Mouse (Mus musculus) limb, embryonic 14.5 days (tissue): ENCODE results near the gene Myo1c. TPM values are rescaled to one million over a fixed set of nuclear protein-coding genes. Genes with fewer than 3 reads are reported as not detected.
"Not testable (repeated sequence)": the region's sequence is repeated elsewhere in the genome, so short reads cannot be mapped to it uniquely, and the experiment has no call there.

Experiments used
- ATAC-seq: fragments of 200-750 bp; cut with Nextera tagmentation; 2 replicates; pipeline ENCODE4 v1.8.0; 2017; ENCODE audit warnings: low read depth, moderate number of reproducible peaks, moderate TSS enrichment; ENCODE audit not compliant: low FRiP score
- DNase-seq: peaks from one replicate; pipeline ENCODE4 v3.0.0-alpha.2; 2015; ENCODE audit warnings: low spot score
- H3K27ac ChIP-seq: fragments of 300-500 bp; sonication (generic); replicated peaks from 2 replicates; pipeline ENCODE4 v1.5.1; 2014; ENCODE audit warnings: low read depth, mild to moderate bottlenecking, low read length, moderate library complexity, mixed read lengths
- H3K27me3 ChIP-seq: fragments of 300-500 bp; sonication (generic); 2 replicates; pipeline ENCODE4 v1.6.1; 2014; ENCODE audit warnings: low read length, mixed read lengths; ENCODE audit not compliant: control insufficient read depth, insufficient read depth
- H3K36me3 ChIP-seq: fragments of 300-500 bp; sonication (generic); 2 replicates; pipeline ENCODE4 v1.6.1; 2014; ENCODE audit warnings: mild to moderate bottlenecking, low read length, moderate library complexity, mixed read lengths; ENCODE audit not compliant: control insufficient read depth, insufficient read depth
- H3K4me1 ChIP-seq: fragments of 300-500 bp; sonication (generic); 2 replicates; pipeline ENCODE4 v1.6.1; 2014; ENCODE audit warnings: antibody characterized with exemption, low read length, mixed read lengths; ENCODE audit not compliant: control insufficient read depth, insufficient read depth
- H3K4me2 ChIP-seq: fragments of 300-500 bp; sonication (generic); replicated peaks from 2 replicates; pipeline ENCODE4 v1.6.1; 2014; ENCODE audit warnings: low read depth, mild to moderate bottlenecking, low read length, moderate library complexity; ENCODE audit not compliant: severe bottlenecking
- H3K4me3 ChIP-seq: fragments of 300-500 bp; sonication (generic); replicated peaks from 2 replicates; pipeline ENCODE4 v1.5.1; 2014; ENCODE audit warnings: low read length
- H3K9ac ChIP-seq: fragments of 300-500 bp; sonication (generic); 2 replicates; pipeline ENCODE4 v1.6.1; 2014; ENCODE audit warnings: mild to moderate bottlenecking, low read depth, low read length, moderate library complexity; ENCODE audit not compliant: severe bottlenecking
- H3K9me3 ChIP-seq: fragments of 300-500 bp; sonication (generic); 2 replicates; pipeline ENCODE4 v1.6.1; 2016; ENCODE audit warnings: low read length; ENCODE audit not compliant: control insufficient read depth
- POLR2A ChIP-seq: fragments of 200-500 bp; IDR thresholded peaks from 2 replicates; pipeline ENCODE4 v1.8.0; 2012; ENCODE audit warnings: inconsistent platforms, mild to moderate bottlenecking, moderate library complexity, borderline replicate concordance; ENCODE audit not compliant: insufficient read depth, insufficient read length; ENCODE audit errors: extremely low read depth
- WGBS: fragments of 180-500 bp; shearing (Covaris S2); extraction: QIAGEN DNeasy Blood & Tissue Kit; methylation state at CpG from one replicate; pipeline ENCODE4 v1.1.7; 2014; 5-methylcytosine and 5-hydroxymethylcytosine counted together
- polyA plus RNA-seq, 2 experiments: library from polyadenylated mRNA; depleted of rRNA in 1 of 2; stranded (reverse) in 1 of 2; unstranded in 1 of 2; fragments of >200 nt; fragmentation: Nextera tagmentation in 1 of 2; extraction: Ambion mirVana in 1 of 2; gene quantifications; 2 replicates each; pipeline versions ENCODE4 v1.2.1 to v1.2.3; 2012 to 2014

The Myo1c gene
- polyA plus RNA-seq, 2 experiments, result 44.3 to 54.2 TPM

GRCm38 (mm10) chr11:75689977-75690376, 39.7 kb downstream of the Myo1c start:
- TF ChIP-seq POLR2A, result no peak
- H3K9me3 ChIP-seq, result no peaks in the 10 kb centered on the region
- no peaks in the 10 kb centered on the region for H3K4me1 ChIP-seq
- DNase-seq, result no peak
- no peaks in the 10 kb centered on the region for H3K27me3 ChIP-seq
- no peak overlapping the region for H3K9ac ChIP-seq
- no peak overlapping the region for H3K4me2 ChIP-seq
- peaks cover 42% of the 10 kb centered on the region for H3K36me3 ChIP-seq
- 92% methylated on average over 1 of the region's 1 CpGs for WGBS
- no peak overlapping the region for H3K4me3 ChIP-seq
- H3K27ac ChIP-seq, result no peak overlapping the region
- ATAC-seq, result no peak

DNA sequence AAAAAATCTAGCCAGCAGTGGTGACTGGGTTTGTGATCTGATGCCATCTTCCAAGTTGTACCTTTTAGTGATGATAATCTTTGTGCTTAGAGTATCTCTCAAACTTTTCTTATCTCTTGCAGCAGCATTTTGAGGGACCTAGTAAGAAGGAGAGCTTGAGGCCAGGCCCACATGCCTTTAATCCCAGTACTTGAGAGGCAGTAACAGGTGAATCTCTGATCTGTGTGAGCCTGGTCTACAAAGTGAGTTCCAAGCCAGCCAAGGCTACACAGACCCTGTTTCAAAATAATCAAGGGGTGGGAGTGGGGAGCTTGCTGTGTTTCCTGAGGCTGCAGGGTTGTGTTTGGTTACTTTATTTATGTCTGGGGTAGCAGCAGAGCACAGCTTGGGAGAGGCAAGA, 40.7 kb downstream of the Myo1c start:
- Histone ChIP-seq H3K27ac (no peak overlapping the region), H3K4me2 (no peak overlapping the region), H3K36me3 (peaks cover 48% of the 10 kb centered on the region), H3K9me3 (no peaks in the 10 kb centered on the region), H3K4me3 (no peak overlapping the region), H3K4me1 (no peaks in the 10 kb centered on the region), H3K9ac (no peak overlapping the region), H3K27me3 (no peaks in the 10 kb centered on the region)
- DNase-seq (no peak), ATAC-seq (no peak)
- TF ChIP-seq POLR2A, result no peak

GRCm38 (mm10) chr11:75693570-75693969, 43.3 kb downstream of the Myo1c start:
- Histone ChIP-seq H3K27ac (no peak overlapping the region), H3K4me2 (no peak overlapping the region), H3K27me3 (no peaks in the 10 kb centered on the region), H3K4me3 (no peak overlapping the region), H3K4me1 (no peaks in the 10 kb centered on the region), H3K36me3 (peaks cover 73% of the 10 kb centered on the region), H3K9ac (no peak overlapping the region), H3K9me3 (no peaks in the 10 kb centered on the region)
- DNase-seq, result no peak
- no peak for ATAC-seq
- TF ChIP-seq POLR2A, result no peak
- WGBS, result 88% methylated on average over 5 of the region's 5 CpGs

DNA sequence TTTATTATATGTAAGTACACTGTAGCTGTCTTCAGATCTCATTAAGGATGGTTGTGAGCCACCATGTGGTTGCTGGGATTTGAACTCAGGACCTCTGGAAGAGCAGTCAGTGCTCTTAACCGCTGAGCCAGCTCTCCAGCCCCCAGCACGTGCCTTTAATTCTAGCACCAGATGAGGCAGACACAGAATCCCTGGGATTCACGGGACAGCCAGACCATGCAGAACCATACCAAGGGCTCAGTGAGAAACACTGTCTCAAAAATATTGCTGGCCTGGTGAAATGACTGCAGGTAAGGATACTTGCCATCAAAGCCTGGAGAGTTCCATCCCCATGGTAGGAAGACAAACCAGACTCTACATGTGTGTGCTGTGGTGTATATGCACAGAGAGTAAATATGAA, 47.2 kb downstream of the Myo1c start:
- H3K4me1 ChIP-seq, H3K4me2 ChIP-seq, H3K9me3 ChIP-seq, H3K4me3 ChIP-seq, H3K27ac ChIP-seq, ATAC-seq, H3K27me3 ChIP-seq, H3K9ac ChIP-seq, DNase-seq: not testable (repeated sequence)
- peaks cover 91% of the 10 kb centered on the region for H3K36me3 ChIP-seq
- WGBS, result 95% methylated on average over 3 of the region's 3 CpGs

- H3K27me3 ChIP-seq, result no peaks in the 10 kb centered on the region
- no peak overlapping the region for H3K9ac ChIP-seq
- ATAC-seq, result no peak
- no peaks in the 10 kb centered on the region for H3K9me3 ChIP-seq
- TF ChIP-seq POLR2A, result no peak
- 96% methylated on average over 5 of the region's 5 CpGs for WGBS
- no peak overlapping the region for H3K4me3 ChIP-seq
- no peak for DNase-seq
- H3K4me2 ChIP-seq, result no peak overlapping the region
- H3K4me1 ChIP-seq, result no peaks in the 10 kb centered on the region
- H3K36me3 ChIP-seq, result peaks cover 90% of the 10 kb centered on the region
- H3K27ac ChIP-seq, result no peak overlapping the region
These were observed 50.3 kb downstream of the Myo1c start for GRCm38 (mm10) chr11:75700557-75700956.

DNA sequence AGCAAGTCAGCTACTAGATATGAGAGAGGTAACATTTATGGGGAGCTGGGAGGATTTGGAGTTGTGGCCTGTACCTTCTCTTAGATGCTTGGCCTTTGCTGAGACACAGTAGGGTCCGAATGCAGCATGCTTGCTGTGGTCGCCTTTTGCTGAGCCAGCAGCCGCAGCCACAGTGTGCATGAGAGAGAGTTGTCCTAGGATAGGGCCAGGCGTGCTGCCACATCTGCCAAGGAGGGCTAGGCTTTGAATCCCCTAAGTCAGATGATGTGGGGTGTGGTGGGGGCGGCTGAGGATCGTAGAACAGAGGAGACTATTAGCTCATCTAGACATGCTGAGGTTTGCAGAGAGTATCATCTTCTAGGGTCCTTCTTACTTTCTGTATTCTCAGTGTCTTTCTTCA, 52.5 kb downstream of the Myo1c start:
- Histone ChIP-seq H3K27me3 (no peaks in the 10 kb centered on the region), H3K9ac (no peak overlapping the region), H3K4me2 (no peak overlapping the region), H3K36me3 (peaks cover 87% of the 10 kb centered on the region), H3K4me3 (no peak overlapping the region), H3K4me1 (no peaks in the 10 kb centered on the region), H3K9me3 (no peaks in the 10 kb centered on the region), H3K27ac (no peak overlapping the region)
- no peak for TF ChIP-seq POLR2A
- DNase-seq (no peak), ATAC-seq (no peak)
- WGBS, result 86% methylated on average over 6 of the region's 6 CpGs
